Mouse (Mus musculus): ENCODE data around the gene Deaf1.

Gene Deaf1

GRCm38 (mm10) chr7:141339215-141339920 is 11.9 kb upstream of the Deaf1 start:
- no peak for DNase-seq (ENCODE audit: low spot score in 2 of 2)

- no peak for DNase-seq (ENCODE audit: low spot score in 2 of 2)
Measured at GRCm38 (mm10) chr7:141338576-141339131, 11.2 kb upstream of the Deaf1 start, which contains the start of gene Eps8l2. Gene Eps8l2 (plus strand): TSS chr7:141338880.

- DNase-seq (ENCODE audit: low spot score in 2 of 2): no peak
Measured at GRCm38 (mm10) chr7:141337716-141338416, 10.4 kb upstream of the Deaf1 start.

GRCm38 (mm10) chr7:141336296-141336695 is 8.8 kb upstream of the Deaf1 start:
- no peak for DNase-seq (ENCODE audit: low spot score in 2 of 2)

- no peak for DNase-seq (ENCODE audit: low spot score in 2 of 2)
Measured at GRCm38 (mm10) chr7:141335682-141336081, 8.2 kb upstream of the Deaf1 start.

GRCm38 (mm10) chr7:141335044-141335579 is 7.6 kb upstream of the Deaf1 start:
- DNase-seq (ENCODE audit: low spot score in 2 of 2): no peak

GRCm38 (mm10) chr7:141331990-141332389 is 4.5 kb upstream of the Deaf1 start:
- DNase-seq (ENCODE audit: low spot score in 2 of 2): no peak

- no peak for DNase-seq (ENCODE audit: low spot score in 2 of 2)
Measured at GRCm38 (mm10) chr7:141330706-141331105, 3.2 kb upstream of the Deaf1 start.

GRCm38 (mm10) chr7:141328373-141328990 is 992 bp upstream of the Deaf1 start:
- DNase-seq (ENCODE audit: low spot score in 2 of 2): no peak

GRCm38 (mm10) chr7:141326546-141327446 is 694 bp downstream of the Deaf1 start:
- peak; percentile 14 to 21 for DNase-seq (ENCODE audit: low spot score in 2 of 2)

- no peak for DNase-seq (ENCODE audit: low spot score in 2 of 2)
Measured at GRCm38 (mm10) chr7:141324686-141325085, 2.8 kb downstream of the Deaf1 start.

GRCm38 (mm10) chr7:141319446-141319845 is 8.0 kb downstream of the Deaf1 start:
- DNase-seq (ENCODE audit: low spot score in 2 of 2): no peak

GRCm38 (mm10) chr7:141317619-141318132 is 9.8 kb downstream of the Deaf1 start:
- DNase-seq (ENCODE audit: low spot score in 2 of 2): no peak

- DNase-seq (ENCODE audit: low spot score in 2 of 2): no peak
Measured at GRCm38 (mm10) chr7:141315974-141316373, 11.5 kb downstream of the Deaf1 start.

GRCm38 (mm10) chr7:141315076-141315475 is 12.4 kb downstream of the Deaf1 start:
- no peak for DNase-seq (ENCODE audit: low spot score in 2 of 2)

- no peak for DNase-seq (ENCODE audit: low spot score in 2 of 2)
Measured at GRCm38 (mm10) chr7:141314416-141314815, 13.1 kb downstream of the Deaf1 start.

GRCm38 (mm10) chr7:141304537-141304936 is 23.0 kb downstream of the Deaf1 start:
- no peak for DNase-seq (ENCODE audit: low spot score in 2 of 2)

GRCm38 (mm10) chr7:141302702-141303268 is 24.7 kb downstream of the Deaf1 start:
- no peak for DNase-seq (ENCODE audit: low spot score in 2 of 2)

- DNase-seq (ENCODE audit: low spot score in 2 of 2): no peak
Measured at GRCm38 (mm10) chr7:141301386-141301785, 26.1 kb downstream of the Deaf1 start.

- DNase-seq (ENCODE audit: low spot score in 2 of 2): no peak
Measured at GRCm38 (mm10) chr7:141299175-141299574, 28.3 kb downstream of the Deaf1 start.

All from heart, adult 9 months (tissue).